Mouse (Mus musculus): Measurements from ENCODE around the gene Jak3. TPM values are rescaled to one million over a fixed set of nuclear protein-coding genes. Genes with fewer than 3 reads are reported as not detected.

The Jak3 gene
- polyA plus RNA-seq, 1 experiment from 2014 or later, result 5.4 TPM

DNA sequence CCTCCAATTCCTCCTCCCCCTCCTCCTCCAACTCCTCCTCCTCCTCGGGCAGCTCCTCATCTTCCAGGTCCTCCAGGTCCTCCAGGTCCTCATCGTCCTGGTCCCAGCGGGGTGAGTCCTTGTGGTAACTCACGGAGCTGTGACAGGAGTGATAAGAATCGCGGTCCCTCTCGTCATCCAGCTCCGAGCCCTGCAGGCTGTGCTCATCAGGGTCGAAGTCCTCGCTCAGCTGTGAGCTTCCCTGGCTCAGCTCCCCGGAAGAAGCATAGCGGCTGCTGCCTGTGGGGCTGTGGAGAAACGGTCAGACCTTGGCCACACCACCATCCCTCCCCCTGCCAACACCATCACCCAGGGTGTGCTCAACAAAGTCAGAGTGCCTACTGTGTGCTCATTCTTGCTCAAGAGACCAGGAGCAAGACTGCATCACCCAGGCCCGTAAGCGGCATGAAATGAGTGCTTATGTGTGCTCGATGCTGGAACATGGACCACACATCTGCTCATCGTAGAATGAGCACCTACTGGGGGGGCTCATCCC, 17.5 kb upstream of the Jak3 start:
- no peak for ATAC-seq
- Histone ChIP-seq H3K27me3 (ENCODE audit: control insufficient read depth, insufficient read depth, low read depth, low read length) (peaks cover 17% of the 10 kb centered on the region; the same call in 1 of the 2 replicates), H3K4me3 (ENCODE audit: low read depth, low read length) (no peak overlapping the region), H3K9me3 (replicated peaks; ENCODE audit: control insufficient read depth, low read length, poor library complexity, severe bottlenecking) (no peaks in the 10 kb centered on the region), H3K27ac (ENCODE audit: low read length) (no peak overlapping the region), H3K36me3 (ENCODE audit: control insufficient read depth, insufficient read depth, low read length) (peaks cover 26% of the 10 kb centered on the region; the same call in 1 of the 2 replicates), H3K4me2 (ENCODE audit: low read length) (no peak overlapping the region), H3K4me1 (ENCODE audit: control insufficient read depth, insufficient read depth, low read length) (no peaks in the 10 kb centered on the region), H3K9ac (ENCODE audit: low read depth, low read length) (no peak overlapping the region)
- WGBS, result 33% methylated on average over 17 of the region's 17 CpGs

DNA sequence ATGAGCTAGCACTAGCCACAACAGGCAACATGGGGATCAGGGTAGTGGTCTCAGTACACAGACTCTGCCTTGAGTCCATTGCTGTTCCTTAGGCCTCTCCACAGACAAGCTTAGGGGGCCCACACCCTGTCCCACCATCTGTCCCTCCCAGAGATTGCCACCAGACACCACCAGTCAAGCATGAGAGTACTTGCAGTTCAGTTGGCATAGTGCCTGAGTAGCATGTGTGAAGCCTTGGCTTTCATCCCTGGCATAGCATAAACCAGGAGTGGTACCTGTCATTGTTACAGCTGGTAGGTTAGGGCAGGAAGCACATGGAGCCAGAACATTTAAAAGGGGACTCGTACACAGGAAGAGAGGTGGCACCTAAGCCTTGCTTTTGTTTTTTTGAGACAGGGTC, 16.3 kb upstream of the Jak3 start:
- no peak overlapping the region for H3K4me3 ChIP-seq (ENCODE audit: low read depth, low read length)
- H3K36me3 ChIP-seq (ENCODE audit: control insufficient read depth, insufficient read depth, low read length), result peaks cover 25% of the 10 kb centered on the region; the same call in 1 of the 2 replicates
- no peak overlapping the region for H3K27ac ChIP-seq (ENCODE audit: low read length)
- 53% methylated on average over 1 of the region's 1 CpGs for WGBS
- ATAC-seq, result no peak
- H3K4me1 ChIP-seq (ENCODE audit: control insufficient read depth, insufficient read depth, low read length), result no peaks in the 10 kb centered on the region
- peaks cover 17% of the 10 kb centered on the region; the same call in 1 of the 2 replicates for H3K27me3 ChIP-seq (ENCODE audit: control insufficient read depth, insufficient read depth, low read depth, low read length)
- H3K4me2 ChIP-seq (ENCODE audit: low read length), result no peak overlapping the region
- H3K9ac ChIP-seq (ENCODE audit: low read depth, low read length), result no peak overlapping the region
- H3K9me3 ChIP-seq (replicated peaks; ENCODE audit: control insufficient read depth, low read length, poor library complexity, severe bottlenecking), result no peaks in the 10 kb centered on the region

DNA sequence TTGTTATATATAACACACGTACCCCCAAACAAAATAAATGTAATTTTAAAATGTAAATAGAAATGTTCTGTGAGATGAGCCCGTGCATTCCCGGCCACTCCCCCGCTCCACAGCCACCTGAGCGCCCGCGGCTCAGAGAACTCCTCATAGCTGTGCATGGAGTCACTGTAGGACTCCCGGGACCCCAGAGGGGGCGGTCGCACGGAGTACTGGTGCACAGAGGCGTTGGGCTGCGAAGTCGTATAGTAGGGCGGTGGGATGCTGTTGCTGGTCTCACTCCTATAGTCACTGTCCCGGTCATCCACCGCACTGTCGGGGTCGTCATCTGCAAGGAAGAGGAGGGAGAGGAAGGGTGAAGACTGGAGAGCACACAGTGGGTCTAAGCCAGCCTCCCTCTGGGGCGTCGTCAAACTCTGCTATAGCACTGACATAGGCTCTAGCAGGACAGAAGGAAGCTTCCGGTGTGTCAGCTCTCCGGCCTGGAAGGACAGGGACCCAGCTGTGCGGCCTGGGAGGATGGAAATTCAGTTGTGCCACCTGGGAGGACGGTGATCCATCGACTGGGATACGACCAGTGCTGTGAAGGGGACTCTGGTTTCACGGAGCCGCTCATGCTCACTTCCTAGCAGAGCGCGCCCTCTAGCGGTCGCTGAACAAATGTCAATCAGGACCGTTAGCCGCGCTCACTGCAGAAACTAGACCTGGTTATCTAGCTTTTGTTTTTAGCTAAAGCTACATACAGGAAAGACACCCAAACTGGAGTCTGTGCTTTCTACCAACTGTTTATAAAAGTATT, 15.6 kb upstream of the Jak3 start:
- Histone ChIP-seq H3K27ac (ENCODE audit: low read length) (no peak overlapping the region), H3K4me2 (ENCODE audit: low read length) (no peak overlapping the region), H3K36me3 (ENCODE audit: control insufficient read depth, insufficient read depth, low read length) (peaks cover 19% of the 10 kb centered on the region; the same call in 1 of the 2 replicates), H3K4me1 (ENCODE audit: control insufficient read depth, insufficient read depth, low read length) (no peaks in the 10 kb centered on the region), H3K9ac (ENCODE audit: low read depth, low read length) (0 out of 2 replicates have a peak overlapping the region, but pooled peaks have one; percentile 28), H3K9me3 (replicated peaks; ENCODE audit: control insufficient read depth, low read length, poor library complexity, severe bottlenecking) (no peaks in the 10 kb centered on the region), H3K27me3 (ENCODE audit: control insufficient read depth, insufficient read depth, low read depth, low read length) (peaks cover 13% of the 10 kb centered on the region; the same call in 1 of the 2 replicates), H3K4me3 (ENCODE audit: low read depth, low read length) (no peak overlapping the region)
- WGBS, result 11% methylated on average over 36 of the region's 36 CpGs
- ATAC-seq, result peak; percentile 54

DNA sequence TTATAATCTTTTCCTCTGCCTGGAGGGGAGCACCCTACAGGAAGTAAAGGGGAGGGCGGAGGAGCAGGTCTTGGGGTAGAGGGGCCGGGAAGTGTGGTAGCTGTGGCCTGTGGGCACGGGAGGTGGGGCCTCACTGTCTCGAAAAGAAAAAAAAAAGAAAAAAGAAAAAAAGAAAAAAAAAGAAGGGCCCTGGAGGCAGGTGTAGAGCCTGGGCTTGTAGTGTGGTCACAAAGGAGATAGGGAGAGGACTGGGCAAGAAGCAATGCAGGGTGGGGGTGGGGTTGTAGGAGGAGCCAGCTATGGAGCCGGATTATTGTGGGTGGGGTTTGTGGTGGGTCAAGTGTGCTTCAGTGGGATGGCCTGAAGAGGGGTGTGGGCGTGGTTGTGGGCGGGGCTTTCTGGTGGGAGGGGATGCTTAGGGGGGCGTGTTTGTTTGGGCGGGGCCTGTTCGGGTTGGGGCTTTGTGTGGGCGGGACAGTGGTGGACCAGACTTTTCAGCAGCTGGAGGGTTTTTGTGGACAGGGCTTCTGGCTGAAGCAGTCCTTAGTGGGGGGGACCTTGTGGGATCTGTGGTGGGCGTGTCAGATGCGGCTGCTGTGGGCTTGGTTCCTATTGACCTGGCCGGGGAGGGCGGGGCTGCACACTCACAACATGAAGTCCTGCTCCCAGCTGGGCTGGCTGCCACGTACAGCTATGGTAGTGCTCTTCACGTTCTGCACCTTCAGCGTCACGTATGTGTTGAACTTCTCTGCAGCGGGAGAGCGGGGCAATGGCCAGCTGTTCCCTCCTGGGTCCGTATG, 10.6 kb upstream of the Jak3 start:
- WGBS, result 6% methylated on average over 22 of the region's 22 CpGs
- H3K27me3 ChIP-seq (ENCODE audit: control insufficient read depth, insufficient read depth, low read depth, low read length), result no peaks in the 10 kb centered on the region
- no peak overlapping the region for H3K27ac ChIP-seq (ENCODE audit: low read length)
- no peak overlapping the region for H3K4me3 ChIP-seq (ENCODE audit: low read depth, low read length)
- H3K4me2 ChIP-seq (ENCODE audit: low read length), result no peak overlapping the region
- H3K9me3 ChIP-seq (replicated peaks; ENCODE audit: control insufficient read depth, low read length, poor library complexity, severe bottlenecking), result no peaks in the 10 kb centered on the region
- H3K36me3 ChIP-seq (ENCODE audit: control insufficient read depth, insufficient read depth, low read length), result peaks cover 16% of the 10 kb centered on the region; the same call in 1 of the 2 replicates
- ATAC-seq, result no peak
- H3K9ac ChIP-seq (ENCODE audit: low read depth, low read length), result no peak overlapping the region
- peaks cover 36% of the 10 kb centered on the region for H3K4me1 ChIP-seq (ENCODE audit: control insufficient read depth, insufficient read depth, low read length)

DNA sequence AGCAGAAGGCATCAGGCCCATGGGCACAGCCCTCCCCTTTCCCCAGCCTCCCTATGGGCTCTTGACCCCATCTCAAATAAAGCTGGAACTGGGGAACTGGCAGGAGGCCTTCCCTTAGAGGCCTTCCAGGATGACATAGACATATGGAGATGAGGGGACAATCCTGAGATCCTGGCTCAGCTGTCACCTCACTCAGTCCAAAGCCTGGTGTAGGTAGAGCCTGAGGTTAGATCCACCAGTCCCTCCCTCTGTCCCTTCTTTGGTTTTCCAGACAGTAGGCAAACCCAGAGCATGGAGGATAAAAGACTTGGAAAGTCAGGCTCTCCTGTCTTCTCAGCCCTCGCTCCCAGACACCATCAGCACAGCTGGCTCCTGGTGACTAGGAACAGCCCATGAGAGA, 9.2 kb upstream of the Jak3 start:
- WGBS, result 18% methylated on average over 1 of the region's 1 CpGs
- peak overlapping the region; percentile 50 for H3K27ac ChIP-seq (ENCODE audit: low read length)
- no peak for ATAC-seq
- H3K4me1 ChIP-seq (ENCODE audit: control insufficient read depth, insufficient read depth, low read length), result peaks cover 38% of the 10 kb centered on the region
- H3K4me2 ChIP-seq (ENCODE audit: low read length), result no peak overlapping the region
- no peaks in the 10 kb centered on the region for H3K9me3 ChIP-seq (replicated peaks; ENCODE audit: control insufficient read depth, low read length, poor library complexity, severe bottlenecking)
- 0 out of 2 replicates have a peak overlapping the region, but pooled peaks have one; percentile 7 for H3K9ac ChIP-seq (ENCODE audit: low read depth, low read length)
- no peak overlapping the region for H3K4me3 ChIP-seq (ENCODE audit: low read depth, low read length)
- peaks cover 16% of the 10 kb centered on the region; the same call in 1 of the 2 replicates for H3K36me3 ChIP-seq (ENCODE audit: control insufficient read depth, insufficient read depth, low read length)
- no peaks in the 10 kb centered on the region for H3K27me3 ChIP-seq (ENCODE audit: control insufficient read depth, insufficient read depth, low read depth, low read length)

DNA sequence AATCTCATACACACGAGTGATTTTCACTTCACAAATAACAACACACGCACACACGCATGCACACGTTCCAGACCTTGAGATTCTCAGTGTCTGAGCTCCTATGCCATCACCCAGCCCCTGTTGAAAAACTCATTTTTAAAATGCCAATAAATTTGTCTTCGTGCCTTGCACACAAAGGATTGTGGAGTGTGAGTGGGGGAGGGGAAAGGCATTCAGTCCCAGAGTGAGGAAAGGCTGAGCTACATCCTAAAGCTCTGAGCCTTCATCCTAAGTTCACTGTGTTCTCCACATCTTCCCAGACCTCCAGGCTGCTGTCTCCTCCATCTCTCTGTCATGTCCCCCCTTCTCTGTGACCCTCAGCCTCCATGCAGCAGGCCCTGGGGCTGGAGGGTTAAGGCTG, 8.8 kb upstream of the Jak3 start:
- H3K4me1 ChIP-seq (ENCODE audit: control insufficient read depth, insufficient read depth, low read length), result peaks cover 42% of the 10 kb centered on the region
- no peak for ATAC-seq
- peaks cover 14% of the 10 kb centered on the region; the same call in 1 of the 2 replicates for H3K36me3 ChIP-seq (ENCODE audit: control insufficient read depth, insufficient read depth, low read length)
- no peak overlapping the region for H3K4me3 ChIP-seq (ENCODE audit: low read depth, low read length)
- H3K9me3 ChIP-seq (replicated peaks; ENCODE audit: control insufficient read depth, low read length, poor library complexity, severe bottlenecking), result no peaks in the 10 kb centered on the region
- peak overlapping the region; percentile 50 for H3K27ac ChIP-seq (ENCODE audit: low read length)
- peak overlapping the region; percentile 49 for H3K9ac ChIP-seq (ENCODE audit: low read depth, low read length)
- peak overlapping the region; percentile 22; the same call in 1 of the 2 replicates for H3K4me2 ChIP-seq (ENCODE audit: low read length)
- no peaks in the 10 kb centered on the region for H3K27me3 ChIP-seq (ENCODE audit: control insufficient read depth, insufficient read depth, low read depth, low read length)
- 46% methylated on average over 5 of the region's 5 CpGs for WGBS

DNA sequence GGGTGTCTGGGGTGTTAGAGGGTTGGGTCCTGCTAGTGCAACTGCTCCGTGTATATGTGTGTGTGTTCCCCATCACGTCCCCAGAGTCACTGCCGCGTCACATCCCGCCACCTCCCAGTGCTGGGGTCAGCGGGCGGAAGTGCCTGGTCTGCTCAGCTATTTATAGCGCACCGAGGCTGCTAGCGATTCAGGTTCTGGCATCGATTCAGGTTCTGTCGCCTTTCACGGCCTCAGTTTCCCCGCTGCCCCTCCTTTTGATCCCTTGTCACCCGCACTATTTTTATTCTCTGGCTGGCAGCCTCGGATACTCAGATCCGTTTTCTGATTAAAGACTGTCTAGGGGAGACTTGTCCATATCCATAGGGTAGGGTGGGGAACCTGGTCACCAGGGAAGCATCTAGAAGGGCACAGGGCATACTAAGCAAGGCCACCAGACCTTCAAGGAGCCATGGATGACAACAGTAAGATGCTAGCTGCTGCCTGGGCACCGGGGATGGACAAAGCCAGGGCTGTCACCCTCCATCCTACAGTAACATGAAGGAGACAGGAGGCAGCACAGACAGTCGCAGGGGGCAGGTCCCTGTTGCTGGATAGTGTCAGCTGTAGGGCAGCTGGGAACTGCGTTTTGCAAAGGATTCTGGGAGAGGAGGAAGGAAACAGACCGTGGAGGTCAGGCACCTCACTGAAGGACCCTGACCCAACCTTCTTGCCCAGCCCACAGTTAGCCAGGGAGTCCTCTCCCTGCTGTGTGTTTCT, 7.7 kb upstream of the Jak3 start:
- no peak for ATAC-seq
- Histone ChIP-seq H3K9ac (ENCODE audit: low read depth, low read length) (peak overlapping the region; percentile 49), H3K27me3 (ENCODE audit: control insufficient read depth, insufficient read depth, low read depth, low read length) (no peaks in the 10 kb centered on the region), H3K9me3 (replicated peaks; ENCODE audit: control insufficient read depth, low read length, poor library complexity, severe bottlenecking) (no peaks in the 10 kb centered on the region), H3K4me1 (ENCODE audit: control insufficient read depth, insufficient read depth, low read length) (peaks cover 43% of the 10 kb centered on the region), H3K4me2 (ENCODE audit: low read length) (peak overlapping the region; percentile 44), H3K36me3 (ENCODE audit: control insufficient read depth, insufficient read depth, low read length) (peaks cover 7% of the 10 kb centered on the region; the same call in 1 of the 2 replicates), H3K27ac (ENCODE audit: low read length) (no peak overlapping the region), H3K4me3 (ENCODE audit: low read depth, low read length) (no peak overlapping the region)
- 5% methylated on average over 21 of the region's 21 CpGs for WGBS

DNA sequence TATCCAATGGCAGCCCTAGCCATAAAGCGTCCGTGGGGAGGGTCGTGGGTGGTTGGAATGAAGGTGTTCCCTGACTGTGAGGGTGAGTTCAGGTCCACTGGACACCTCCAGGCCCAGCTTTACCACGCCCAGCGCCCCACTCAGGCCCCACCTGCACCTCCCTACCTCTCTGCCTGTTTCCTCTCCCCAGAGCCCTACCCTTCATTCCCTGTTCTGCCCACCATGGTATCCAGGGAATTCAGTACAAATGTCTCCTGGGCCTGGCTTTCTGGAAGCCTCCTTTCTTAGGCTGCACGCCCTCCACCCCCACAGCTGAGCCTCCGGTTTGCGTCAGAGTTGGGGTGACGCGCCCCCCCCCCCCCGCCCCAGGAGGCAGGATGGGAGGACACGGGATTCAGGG, 5.9 kb upstream of the Jak3 start:
- H3K27ac ChIP-seq (ENCODE audit: low read length), result peak overlapping the region; percentile 94
- H3K36me3 ChIP-seq (ENCODE audit: control insufficient read depth, insufficient read depth, low read length), result no peaks in the 10 kb centered on the region
- no peaks in the 10 kb centered on the region for H3K27me3 ChIP-seq (ENCODE audit: control insufficient read depth, insufficient read depth, low read depth, low read length)
- H3K9ac ChIP-seq (ENCODE audit: low read depth, low read length), result peak overlapping the region; percentile 85
- no peaks in the 10 kb centered on the region for H3K9me3 ChIP-seq (replicated peaks; ENCODE audit: control insufficient read depth, low read length, poor library complexity, severe bottlenecking)
- peak overlapping the region; percentile 90 for H3K4me3 ChIP-seq (ENCODE audit: low read depth, low read length)
- peak; percentile 13 for ATAC-seq
- peak overlapping the region; percentile 73 for H3K4me2 ChIP-seq (ENCODE audit: low read length)
- 9% methylated on average over 12 of the region's 12 CpGs for WGBS
- peaks cover 43% of the 10 kb centered on the region for H3K4me1 ChIP-seq (ENCODE audit: control insufficient read depth, insufficient read depth, low read length)
